Mouse (Mus musculus): ENCODE results near the gene Cnot4. TPM values are rescaled to one million over a fixed set of nuclear protein-coding genes. Genes with fewer than 3 reads are reported as not detected.

The Cnot4 gene
- polyA plus RNA-seq, 1 experiment, result 2.9 TPM

- Histone ChIP-seq H3K9me3 (peaks cover 17% of the 10 kb centered on the region), H3K36me3 (replicated peaks; ENCODE audit: low read length) (peaks cover 7% of the 10 kb centered on the region), H3K27me3 (replicated peaks) (no peaks in the 10 kb centered on the region), H3K4me3 (replicated peaks) (no peak overlapping the region), H3K4me1 (peaks cover 16% of the 10 kb centered on the region)
- TF ChIP-seq GATA1 (IDR thresholded peaks at IDR 0.05; ENCODE audit: borderline replicate concordance, low read length), result no peak
- TF ChIP-seq FLI1 (IDR thresholded peaks at IDR 0.05; ENCODE audit: low read length), result no peak
Observed at GRCm38 (mm10) chr6:35145569-35145968, 12.0 kb upstream of the Cnot4 start.

- Histone ChIP-seq H3K27me3 (replicated peaks) (no peaks in the 10 kb centered on the region), H3K36me3 (replicated peaks; ENCODE audit: low read length) (peaks cover 3% of the 10 kb centered on the region), H3K4me3 (replicated peaks) (no peak overlapping the region), H3K4me1 (no peaks in the 10 kb centered on the region), H3K9me3 (peaks cover 9% of the 10 kb centered on the region)
- no peak for TF ChIP-seq FLI1 (IDR thresholded peaks at IDR 0.05; ENCODE audit: low read length)
- no peak for TF ChIP-seq GATA1 (IDR thresholded peaks at IDR 0.05; ENCODE audit: borderline replicate concordance, low read length)
Observed at GRCm38 (mm10) chr6:35140351-35140750, 6.8 kb upstream of the Cnot4 start.

- no peaks in the 10 kb centered on the region for H3K9me3 ChIP-seq
- H3K36me3 ChIP-seq (replicated peaks; ENCODE audit: low read length), result no peaks in the 10 kb centered on the region
- no peak for TF ChIP-seq FLI1 (IDR thresholded peaks at IDR 0.05; ENCODE audit: low read length)
- no peak for TF ChIP-seq GATA1 (IDR thresholded peaks at IDR 0.05; ENCODE audit: borderline replicate concordance, low read length)
- peak overlapping the region; percentile 97 for H3K4me3 ChIP-seq (replicated peaks)
- no peaks in the 10 kb centered on the region for H3K27me3 ChIP-seq (replicated peaks)
- peaks cover 27% of the 10 kb centered on the region for H3K4me1 ChIP-seq
Observed at GRCm38 (mm10) chr6:35134844-35135243, 1.3 kb upstream of the Cnot4 start.

GRCm38 (mm10) chr6:35133246-35133578 lies 312 bp downstream of the Cnot4 start:
- Histone ChIP-seq H3K4me1 (peaks cover 31% of the 10 kb centered on the region), H3K9me3 (no peaks in the 10 kb centered on the region), H3K4me3 (replicated peaks) (peak overlapping the region; percentile 97), H3K27me3 (replicated peaks) (no peaks in the 10 kb centered on the region), H3K36me3 (replicated peaks; ENCODE audit: low read length) (peaks cover 3% of the 10 kb centered on the region)
- no peak for TF ChIP-seq GATA1 (IDR thresholded peaks at IDR 0.05; ENCODE audit: borderline replicate concordance, low read length)

GRCm38 (mm10) chr6:35132806-35133205 lies 718 bp downstream of the Cnot4 start:
- Histone ChIP-seq H3K27me3 (replicated peaks) (no peaks in the 10 kb centered on the region), H3K9me3 (no peaks in the 10 kb centered on the region), H3K4me1 (peaks cover 31% of the 10 kb centered on the region), H3K36me3 (replicated peaks; ENCODE audit: low read length) (peaks cover 3% of the 10 kb centered on the region), H3K4me3 (replicated peaks) (peak overlapping the region; percentile 97)
- TF ChIP-seq GATA1 (IDR thresholded peaks at IDR 0.05; ENCODE audit: borderline replicate concordance, low read length) (no peak), FLI1 (IDR thresholded peaks at IDR 0.05; ENCODE audit: low read length) (no peak)

- Histone ChIP-seq H3K4me1 (peaks cover 31% of the 10 kb centered on the region), H3K9me3 (no peaks in the 10 kb centered on the region), H3K27me3 (replicated peaks) (no peaks in the 10 kb centered on the region), H3K4me3 (replicated peaks) (no peak overlapping the region), H3K36me3 (replicated peaks; ENCODE audit: low read length) (peaks cover 51% of the 10 kb centered on the region)
- TF ChIP-seq FLI1 (IDR thresholded peaks at IDR 0.05; ENCODE audit: low read length) (no peak), GATA1 (IDR thresholded peaks at IDR 0.05; ENCODE audit: borderline replicate concordance, low read length) (no peak)
Observed at GRCm38 (mm10) chr6:35122488-35122887, 11.0 kb downstream of the Cnot4 start.

- peaks cover 29% of the 10 kb centered on the region for H3K4me1 ChIP-seq
- no peak overlapping the region for H3K4me3 ChIP-seq (replicated peaks)
- H3K9me3 ChIP-seq, result no peaks in the 10 kb centered on the region
- TF ChIP-seq FLI1 (IDR thresholded peaks at IDR 0.05; ENCODE audit: low read length) (no peak), GATA1 (IDR thresholded peaks at IDR 0.05; ENCODE audit: borderline replicate concordance, low read length) (no peak)
- H3K36me3 ChIP-seq (replicated peaks; ENCODE audit: low read length), result peaks cover 48% of the 10 kb centered on the region
- no peaks in the 10 kb centered on the region for H3K27me3 ChIP-seq (replicated peaks)
Observed at GRCm38 (mm10) chr6:35121925-35122324, 11.6 kb downstream of the Cnot4 start.

- Histone ChIP-seq H3K9me3 (no peaks in the 10 kb centered on the region), H3K36me3 (replicated peaks; ENCODE audit: low read length) (peaks cover 5% of the 10 kb centered on the region), H3K4me1 (peaks cover 26% of the 10 kb centered on the region), H3K4me3 (replicated peaks) (no peak overlapping the region), H3K27me3 (replicated peaks) (no peaks in the 10 kb centered on the region)
- TF ChIP-seq FLI1 (IDR thresholded peaks at IDR 0.05; ENCODE audit: low read length) (no peak), GATA1 (IDR thresholded peaks at IDR 0.05; ENCODE audit: borderline replicate concordance, low read length) (no peak)
Observed at GRCm38 (mm10) chr6:35102457-35102856, 31.1 kb downstream of the Cnot4 start.

GRCm38 (mm10) chr6:35084927-35085326 lies 48.6 kb downstream of the Cnot4 start:
- H3K4me1 ChIP-seq, result peaks cover 6% of the 10 kb centered on the region; the same call in 1 of the 2 replicates
- H3K27me3 ChIP-seq (replicated peaks), result no peaks in the 10 kb centered on the region
- no peaks in the 10 kb centered on the region for H3K9me3 ChIP-seq
- H3K36me3 ChIP-seq (replicated peaks; ENCODE audit: low read length), result peaks cover 41% of the 10 kb centered on the region
- no peak overlapping the region for H3K4me3 ChIP-seq (replicated peaks)
- no peak for TF ChIP-seq FLI1 (IDR thresholded peaks at IDR 0.05; ENCODE audit: low read length)
- no peak for TF ChIP-seq GATA1 (IDR thresholded peaks at IDR 0.05; ENCODE audit: borderline replicate concordance, low read length)

GRCm38 (mm10) chr6:35075148-35075547 lies 58.4 kb downstream of the Cnot4 start:
- H3K4me3 ChIP-seq (replicated peaks), result no peak overlapping the region
- TF ChIP-seq FLI1 (IDR thresholded peaks at IDR 0.05; ENCODE audit: low read length), result no peak
- TF ChIP-seq GATA1 (IDR thresholded peaks at IDR 0.05; ENCODE audit: borderline replicate concordance, low read length), result no peak
- no peaks in the 10 kb centered on the region for H3K27me3 ChIP-seq (replicated peaks)
- peaks cover 13% of the 10 kb centered on the region; the same call in 1 of the 2 replicates for H3K4me1 ChIP-seq
- peaks cover 82% of the 10 kb centered on the region for H3K36me3 ChIP-seq (replicated peaks; ENCODE audit: low read length)
- H3K9me3 ChIP-seq, result no peaks in the 10 kb centered on the region

GRCm38 (mm10) chr6:35071261-35071660 lies 62.3 kb downstream of the Cnot4 start:
- peaks cover 81% of the 10 kb centered on the region for H3K36me3 ChIP-seq (replicated peaks; ENCODE audit: low read length)
- H3K27me3 ChIP-seq (replicated peaks), result no peaks in the 10 kb centered on the region
- H3K4me3 ChIP-seq (replicated peaks), result no peak overlapping the region
- H3K9me3 ChIP-seq, result no peaks in the 10 kb centered on the region
- no peaks in the 10 kb centered on the region for H3K4me1 ChIP-seq
- TF ChIP-seq GATA1 (IDR thresholded peaks at IDR 0.05; ENCODE audit: borderline replicate concordance, low read length) (no peak), FLI1 (IDR thresholded peaks at IDR 0.05; ENCODE audit: low read length) (no peak)
